Mouse (Mus musculus) limb, embryonic 15.5 days (tissue): Measurements from ENCODE around the gene Cybrd1. TPM values are rescaled to one million over a fixed set of nuclear protein-coding genes. Genes with fewer than 3 reads are reported as not detected.

ENCODE experiments used
- ATAC-seq: fragments of 200-750 bp; cut with Nextera tagmentation; 2 replicates; pipeline ENCODE4 v1.8.0; 2017; ENCODE audit warnings: low read depth, moderate TSS enrichment; ENCODE audit not compliant: insufficient number of reproducible peaks, low FRiP score, low TSS enrichment
- H3K27ac ChIP-seq: fragments of 300-500 bp; sonication (generic); 2 replicates; pipeline ENCODE4 v1.5.1; 2015; ENCODE audit warnings: moderate library complexity, mild to moderate bottlenecking, inconsistent platforms
- H3K27me3 ChIP-seq: fragments of 300-500 bp; sonication (generic); 2 replicates; pipeline ENCODE4 v1.6.1; 2015; ENCODE audit warnings: inconsistent platforms
- H3K36me3 ChIP-seq: fragments of 300-500 bp; sonication (generic); 2 replicates; pipeline ENCODE4 v1.6.1; 2015; ENCODE audit warnings: inconsistent platforms
- H3K4me1 ChIP-seq: fragments of 300-500 bp; sonication (generic); 2 replicates; pipeline ENCODE4 v1.6.1; 2015; ENCODE audit warnings: inconsistent platforms
- H3K4me2 ChIP-seq: fragments of 300-500 bp; sonication (generic); 2 replicates; pipeline ENCODE4 v1.6.1; 2015; ENCODE audit warnings: mild to moderate bottlenecking, inconsistent platforms
- H3K4me3 ChIP-seq: fragments of 300-500 bp; sonication (generic); 2 replicates; pipeline ENCODE4 v1.5.1; 2015; ENCODE audit warnings: mild to moderate bottlenecking, inconsistent platforms
- H3K9ac ChIP-seq: fragments of 300-500 bp; sonication (generic); 2 replicates; pipeline ENCODE4 v1.6.1; 2015; ENCODE audit warnings: inconsistent platforms
- H3K9me3 ChIP-seq: fragments of 300-500 bp; sonication (generic); 2 replicates; pipeline ENCODE4 v1.6.1; 2016; ENCODE audit warnings: inconsistent platforms
- WGBS: fragments of 180-500 bp; shearing (Covaris S2); methylation state at CpG from one replicate; pipeline ENCODE4 v1.1.7; 2015; 5-methylcytosine and 5-hydroxymethylcytosine counted together
- polyA plus RNA-seq: library from polyadenylated mRNA; unstranded; fragments of >200 nt; fragmentation: Nextera tagmentation; extraction: Ambion mirVana; gene quantifications from 2 replicates; pipeline ENCODE4 v1.2.1, GENCODE M21; 2015

Cybrd1 gene
- polyA plus RNA-seq, 1 experiment from 2014 or later: 9.4 TPM

DNA sequence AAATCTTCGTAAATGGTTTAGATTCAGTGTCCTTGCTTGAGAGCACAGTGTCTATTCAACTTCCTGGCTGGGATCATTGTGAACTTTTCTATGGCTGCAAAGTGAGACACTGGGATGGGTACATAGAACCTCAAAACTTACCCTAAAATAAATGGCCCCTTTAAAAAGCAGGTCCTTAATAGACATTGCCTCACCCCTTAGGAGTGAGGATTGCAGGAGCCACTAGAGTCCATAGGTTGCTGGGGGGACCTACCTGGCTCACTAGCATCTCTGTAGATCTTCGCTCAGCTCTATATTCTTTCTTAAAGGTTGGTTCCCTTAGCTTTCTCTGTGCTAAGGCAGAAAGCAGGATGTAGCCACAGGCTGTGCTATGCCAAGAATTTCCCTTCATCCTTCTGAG is 12.6 kb downstream of the Cybrd1 start:
- peaks cover 21% of the 10 kb centered on the region for H3K36me3 ChIP-seq

DNA sequence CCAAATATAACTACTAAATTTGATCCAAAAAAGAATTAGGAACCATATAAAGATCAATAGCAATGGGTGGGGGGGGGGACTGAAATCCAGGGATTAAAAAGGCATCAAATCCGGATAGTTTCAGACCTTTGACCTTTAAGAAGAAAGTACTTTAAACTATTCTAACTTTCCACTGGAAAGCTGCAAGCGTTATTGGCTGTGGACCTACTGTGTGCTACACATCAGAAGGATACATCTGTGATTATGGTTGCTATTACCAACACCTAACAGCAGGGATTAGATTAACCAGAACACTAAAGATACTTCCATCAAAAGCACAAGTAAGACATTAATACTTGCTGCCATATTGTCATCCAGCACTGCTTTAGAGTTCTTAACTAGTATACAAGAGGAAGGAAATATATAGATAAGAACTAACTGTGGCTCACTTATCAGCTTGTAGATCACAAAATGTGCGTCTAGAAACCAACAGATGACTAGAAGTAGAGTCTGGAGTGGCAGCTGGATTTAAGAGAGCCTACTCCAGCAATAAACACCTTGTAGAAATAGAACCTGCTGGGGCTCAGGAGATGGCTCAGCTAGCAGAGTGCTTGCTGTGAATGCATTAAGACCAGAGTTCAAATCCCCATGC is 14.3 kb downstream of the Cybrd1 start:
- Histone ChIP-seq H3K36me3 (peaks cover 32% of the 10 kb centered on the region), H3K4me3 (no peak overlapping the region), H3K27ac (no peak overlapping the region), H3K4me2 (no peak overlapping the region), H3K27me3 (no peaks in the 10 kb centered on the region), H3K4me1 (0 out of 2 replicates have a peak, but pooled peaks cover 3% of the 10 kb centered on the region), H3K9me3 (no peaks in the 10 kb centered on the region), H3K9ac (no peak overlapping the region)
- 81% methylated on average over 3 of the region's 3 CpGs for WGBS
- ATAC-seq: no peak

More for the DNA sequence above, 12.6 kb downstream of the Cybrd1 start:
- H3K9ac ChIP-seq: no peak overlapping the region
- no peak for ATAC-seq
- no peak overlapping the region for H3K4me2 ChIP-seq
- H3K27ac ChIP-seq: no peak overlapping the region
- H3K9me3 ChIP-seq: no peaks in the 10 kb centered on the region
- 82% methylated on average over 2 of the region's 2 CpGs for WGBS
- 0 out of 2 replicates have a peak, but pooled peaks cover 3% of the 10 kb centered on the region for H3K4me1 ChIP-seq
- H3K4me3 ChIP-seq: no peak overlapping the region
- H3K27me3 ChIP-seq: no peaks in the 10 kb centered on the region

- peaks cover 46% of the 10 kb centered on the region for H3K36me3 ChIP-seq
- H3K4me2 ChIP-seq: no peak overlapping the region
- no peak overlapping the region for H3K4me3 ChIP-seq
- H3K9me3 ChIP-seq: no peaks in the 10 kb centered on the region
- 86% methylated on average over 9 of the region's 9 CpGs for WGBS
- no peak overlapping the region for H3K9ac ChIP-seq
- H3K27me3 ChIP-seq: no peaks in the 10 kb centered on the region
- no peak for ATAC-seq
- H3K27ac ChIP-seq: no peak overlapping the region
- H3K4me1 ChIP-seq: no peaks in the 10 kb centered on the region
Measured at GRCm38 (mm10) chr2:71134041-71134505, 16.4 kb downstream of the Cybrd1 start.

DNA sequence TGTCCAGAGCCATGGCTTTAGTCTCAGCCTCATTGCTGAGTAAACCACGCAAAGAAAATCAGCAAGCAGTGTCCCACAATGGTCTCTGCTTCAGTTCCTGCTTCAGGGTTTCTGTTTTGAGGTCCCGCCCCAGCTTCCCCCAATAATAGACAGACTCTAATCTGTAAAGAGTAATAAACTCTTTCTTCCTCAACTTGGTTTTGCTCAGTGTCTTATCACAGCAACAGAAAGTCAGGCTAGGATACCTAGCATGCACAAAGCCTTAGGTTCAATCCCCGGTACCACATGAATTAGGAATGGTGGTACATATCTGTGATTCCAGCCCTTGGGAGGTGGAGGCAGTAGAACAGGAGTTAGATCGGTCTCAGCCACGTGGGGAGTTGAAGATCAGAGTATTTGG is 17.1 kb downstream of the Cybrd1 start:
- Histone ChIP-seq H3K4me2 (no peak overlapping the region), H3K27ac (no peak overlapping the region), H3K4me3 (no peak overlapping the region), H3K36me3 (peaks cover 53% of the 10 kb centered on the region), H3K9me3 (no peaks in the 10 kb centered on the region), H3K4me1 (no peaks in the 10 kb centered on the region), H3K27me3 (no peaks in the 10 kb centered on the region), H3K9ac (no peak overlapping the region)
- 72% methylated on average over 5 of the region's 5 CpGs for WGBS
- ATAC-seq: no peak

DNA sequence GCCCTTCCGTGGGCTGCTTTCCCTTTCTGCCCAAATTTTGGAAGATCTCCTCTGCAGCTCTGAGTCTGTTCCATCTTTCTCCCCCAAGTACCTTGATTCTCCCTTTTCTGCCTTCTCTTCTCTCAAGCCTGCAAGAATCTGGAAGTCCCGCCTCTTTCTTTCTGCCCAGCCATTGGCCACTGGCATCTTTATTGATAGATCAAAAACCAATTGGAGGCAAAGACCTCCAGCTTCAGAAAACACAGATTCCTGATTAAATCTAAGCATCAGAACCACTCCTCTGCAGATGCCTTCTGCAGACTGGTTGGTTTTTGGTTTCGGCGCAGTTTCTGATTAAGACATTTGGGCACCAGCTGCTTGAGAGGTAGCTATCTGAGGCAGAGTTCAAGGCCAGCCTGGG is 22.9 kb downstream of the Cybrd1 start:
- H3K36me3 ChIP-seq: peaks cover 32% of the 10 kb centered on the region
- no peaks in the 10 kb centered on the region for H3K4me1 ChIP-seq
- no peak overlapping the region for H3K4me3 ChIP-seq
- H3K9ac ChIP-seq: no peak overlapping the region
- no peak overlapping the region for H3K27ac ChIP-seq
- no peaks in the 10 kb centered on the region for H3K27me3 ChIP-seq
- ATAC-seq: no peak
- WGBS: 70% methylated on average over 4 of the region's 4 CpGs
- H3K4me2 ChIP-seq: no peak overlapping the region
- no peaks in the 10 kb centered on the region for H3K9me3 ChIP-seq

- H3K9ac ChIP-seq: no peak overlapping the region
- H3K4me1 ChIP-seq: no peaks in the 10 kb centered on the region
- 73% methylated on average over 7 of the region's 7 CpGs for WGBS
- no peak overlapping the region for H3K27ac ChIP-seq
- H3K27me3 ChIP-seq: no peaks in the 10 kb centered on the region
- H3K36me3 ChIP-seq: peaks cover 20% of the 10 kb centered on the region
- no peak overlapping the region for H3K4me3 ChIP-seq
- no peak for ATAC-seq
- H3K4me2 ChIP-seq: no peak overlapping the region
- H3K9me3 ChIP-seq: no peaks in the 10 kb centered on the region
Measured at GRCm38 (mm10) chr2:71142410-71142809, 24.7 kb downstream of the Cybrd1 start.

DNA sequence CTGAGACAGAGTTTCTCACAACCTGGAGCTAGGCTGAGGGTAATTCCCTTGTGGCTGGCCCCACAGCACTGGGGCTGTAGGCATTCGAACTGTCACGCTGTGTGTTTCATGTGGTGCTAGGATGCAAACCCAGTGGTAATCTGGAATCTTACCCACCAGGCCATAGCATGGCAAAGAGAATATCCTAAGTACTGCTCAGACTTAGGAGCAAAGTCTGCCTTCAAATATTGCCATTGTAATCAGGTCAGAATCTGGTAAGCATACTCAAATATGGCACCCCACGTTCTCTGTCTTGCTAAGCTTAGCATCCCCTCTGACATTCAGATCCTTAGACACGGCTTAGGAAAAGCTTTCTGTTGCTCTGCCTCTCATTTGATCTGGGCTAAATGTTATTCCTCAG is 28.1 kb downstream of the Cybrd1 start:
- Histone ChIP-seq H3K27ac (no peak overlapping the region), H3K4me2 (no peak overlapping the region), H3K9ac (no peak overlapping the region), H3K4me1 (no peaks in the 10 kb centered on the region), H3K27me3 (no peaks in the 10 kb centered on the region), H3K9me3 (no peaks in the 10 kb centered on the region), H3K36me3 (no peaks in the 10 kb centered on the region), H3K4me3 (no peak overlapping the region)
- 89% methylated on average over 4 of the region's 4 CpGs for WGBS
- ATAC-seq: no peak

GRCm38 (mm10) chr2:71146266-71146665 is 28.5 kb downstream of the Cybrd1 start:
- WGBS: 34% methylated on average over 3 of the region's 3 CpGs
- Histone ChIP-seq H3K4me1 (no peaks in the 10 kb centered on the region), H3K36me3 (no peaks in the 10 kb centered on the region), H3K4me2 (no peak overlapping the region), H3K27ac (no peak overlapping the region), H3K27me3 (no peaks in the 10 kb centered on the region), H3K4me3 (no peak overlapping the region), H3K9me3 (no peaks in the 10 kb centered on the region), H3K9ac (no peak overlapping the region)
- no peak for ATAC-seq

- Histone ChIP-seq H3K36me3 (no peaks in the 10 kb centered on the region), H3K4me2 (no peak overlapping the region), H3K27me3 (no peaks in the 10 kb centered on the region), H3K4me1 (no peaks in the 10 kb centered on the region), H3K9me3 (no peaks in the 10 kb centered on the region), H3K9ac (no peak overlapping the region), H3K4me3 (no peak overlapping the region), H3K27ac (no peak overlapping the region)
- WGBS: 39% methylated on average over 6 of the region's 6 CpGs
- no peak for ATAC-seq
Measured at GRCm38 (mm10) chr2:71147816-71148215, 30.1 kb downstream of the Cybrd1 start.

GRCm38 (mm10) chr2:71152170-71152569 is 34.4 kb downstream of the Cybrd1 start:
- no peak overlapping the region for H3K4me2 ChIP-seq
- no peaks in the 10 kb centered on the region for H3K9me3 ChIP-seq
- no peak for ATAC-seq
- H3K36me3 ChIP-seq: no peaks in the 10 kb centered on the region
- 95% methylated on average over 4 of the region's 4 CpGs for WGBS
- no peak overlapping the region for H3K27ac ChIP-seq
- no peak overlapping the region for H3K9ac ChIP-seq
- H3K4me3 ChIP-seq: no peak overlapping the region
- H3K4me1 ChIP-seq: no peaks in the 10 kb centered on the region
- no peaks in the 10 kb centered on the region for H3K27me3 ChIP-seq

DNA sequence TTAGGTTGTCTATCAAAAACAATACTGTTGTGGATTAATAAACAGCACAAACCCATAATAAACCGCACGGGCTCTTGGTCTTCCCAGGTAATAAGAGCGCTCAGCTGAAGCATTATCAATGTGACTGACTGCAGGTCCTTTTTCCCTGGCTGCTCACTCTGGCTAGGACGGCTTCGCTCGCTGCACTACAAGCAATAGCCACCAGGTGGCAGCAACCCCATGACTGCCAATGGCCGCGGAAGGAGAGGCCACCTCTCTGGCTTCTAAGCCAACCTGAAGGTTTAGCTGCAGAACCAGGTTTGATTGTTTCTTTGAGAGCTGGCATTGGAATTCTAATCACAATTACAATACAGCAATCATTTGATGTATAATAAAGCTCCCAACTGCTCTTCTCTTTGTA is 37.8 kb downstream of the Cybrd1 start:
- Histone ChIP-seq H3K36me3 (no peaks in the 10 kb centered on the region), H3K27me3 (no peaks in the 10 kb centered on the region), H3K4me2 (no peak overlapping the region), H3K4me1 (no peaks in the 10 kb centered on the region), H3K9ac (no peak overlapping the region), H3K27ac (no peak overlapping the region), H3K9me3 (no peaks in the 10 kb centered on the region), H3K4me3 (no peak overlapping the region)
- ATAC-seq: peak; percentile 61; the same call in 1 of the 2 replicates
- 11% methylated on average over 8 of the region's 8 CpGs for WGBS

DNA sequence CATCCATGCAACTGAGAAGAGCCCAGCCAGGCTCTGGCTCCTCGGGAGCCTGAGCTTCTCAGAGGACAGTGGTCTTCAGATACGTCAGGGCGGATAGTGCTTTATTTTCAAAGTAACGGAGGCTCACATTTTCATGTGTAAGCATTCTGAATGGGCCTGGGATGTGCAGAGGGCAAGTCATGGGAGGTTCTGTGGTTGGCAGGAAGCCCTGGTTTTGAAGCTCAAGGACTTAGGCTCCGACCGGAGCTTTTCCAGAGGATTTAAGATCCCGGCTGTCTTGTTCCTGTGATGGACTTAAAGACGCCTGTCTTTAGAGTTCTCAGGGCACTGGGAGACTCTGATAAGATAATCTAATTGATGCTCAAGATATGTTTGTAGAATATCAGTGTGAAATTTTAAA is 38.7 kb downstream of the Cybrd1 start:
- Histone ChIP-seq H3K9me3 (no peaks in the 10 kb centered on the region), H3K27me3 (no peaks in the 10 kb centered on the region), H3K27ac (no peak overlapping the region), H3K4me3 (no peak overlapping the region), H3K9ac (no peak overlapping the region), H3K36me3 (no peaks in the 10 kb centered on the region), H3K4me2 (no peak overlapping the region), H3K4me1 (no peaks in the 10 kb centered on the region)
- 82% methylated on average over 8 of the region's 8 CpGs for WGBS
- ATAC-seq: no peak

DNA sequence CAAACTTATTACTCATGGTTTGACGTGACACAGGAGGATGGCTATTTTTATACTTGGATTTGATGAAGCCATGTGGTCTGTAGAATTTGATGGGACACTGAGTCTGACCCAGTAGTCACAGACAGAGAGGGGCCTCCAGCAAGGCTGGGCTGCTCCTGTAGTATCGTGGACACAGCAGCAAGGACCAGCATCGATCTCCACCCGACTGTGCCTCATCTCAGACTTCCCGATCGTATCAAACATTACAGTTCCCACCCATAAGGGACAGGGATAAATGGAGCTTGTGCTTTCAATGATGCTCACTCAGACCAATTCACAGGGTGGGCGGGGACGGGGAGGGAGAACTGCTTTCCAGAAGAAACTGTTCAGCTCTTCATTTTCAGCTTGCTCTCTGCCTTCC is 40.2 kb downstream of the Cybrd1 start:
- no peak overlapping the region for H3K27ac ChIP-seq
- no peaks in the 10 kb centered on the region for H3K9me3 ChIP-seq
- no peaks in the 10 kb centered on the region for H3K4me1 ChIP-seq
- H3K27me3 ChIP-seq: no peaks in the 10 kb centered on the region
- no peak overlapping the region for H3K4me2 ChIP-seq
- no peaks in the 10 kb centered on the region for H3K36me3 ChIP-seq
- no peak for ATAC-seq
- WGBS: 92% methylated on average over 8 of the region's 8 CpGs
- no peak overlapping the region for H3K4me3 ChIP-seq
- no peak overlapping the region for H3K9ac ChIP-seq
